Mouse (Mus musculus): ENCODE measurements around the gene Tada2a. TPM values are rescaled to one million over a fixed set of nuclear protein-coding genes. Genes with fewer than 3 reads are reported as not detected.

Gene Tada2a
- polyA plus RNA-seq, 1 experiment = 30.5 TPM

- TF ChIP-seq POLR2A (IDR thresholded peaks at IDR 0.05; ENCODE audit: borderline replicate concordance, control insufficient read depth, low read depth, low read length) = no peak
- TF ChIP-seq CTCF (IDR thresholded peaks at IDR 0.05; ENCODE audit: control insufficient read depth, insufficient read depth, low read length) = no peak
- H3K27ac ChIP-seq (ENCODE audit: control insufficient read depth, insufficient read depth, low read depth, low read length, poor library complexity) = no peak overlapping the region
- no peak overlapping the region for H3K4me3 ChIP-seq (replicated peaks; ENCODE audit: control insufficient read depth, low read depth, low read length)
- H3K4me1 ChIP-seq (ENCODE audit: control insufficient read depth, insufficient read depth, low read length) = no peaks in the 10 kb centered on the region
- 45% methylated on average over 4 of the region's 4 CpGs for WGBS
Observed at GRCm38 (mm10) chr11:84127977-84128376, 1.4 kb downstream of the Tada2a start.

- WGBS = 87% methylated on average over 12 of the region's 12 CpGs
- Histone ChIP-seq H3K4me1 (ENCODE audit: control insufficient read depth, insufficient read depth, low read length) (no peaks in the 10 kb centered on the region; the same call in 1 of the 2 replicates), H3K4me3 (replicated peaks; ENCODE audit: control insufficient read depth, low read depth, low read length) (no peak overlapping the region), H3K27ac (ENCODE audit: control insufficient read depth, insufficient read depth, low read depth, low read length, poor library complexity) (no peak overlapping the region)
- TF ChIP-seq CTCF (IDR thresholded peaks at IDR 0.05; ENCODE audit: control insufficient read depth, insufficient read depth, low read length) (no peak), POLR2A (IDR thresholded peaks at IDR 0.05; ENCODE audit: borderline replicate concordance, control insufficient read depth, low read depth, low read length) (no peak)
Observed at GRCm38 (mm10) chr11:84121051-84121956, 8.1 kb downstream of the Tada2a start.

GRCm38 (mm10) chr11:84117431-84117830 lies 12.0 kb downstream of the Tada2a start:
- 68% methylated on average over 4 of the region's 4 CpGs for WGBS
- H3K27ac ChIP-seq (ENCODE audit: control insufficient read depth, insufficient read depth, low read depth, low read length, poor library complexity) = no peak overlapping the region
- no peak for TF ChIP-seq CTCF (IDR thresholded peaks at IDR 0.05; ENCODE audit: control insufficient read depth, insufficient read depth, low read length)
- no peak for TF ChIP-seq POLR2A (IDR thresholded peaks at IDR 0.05; ENCODE audit: borderline replicate concordance, control insufficient read depth, low read depth, low read length)
- no peak overlapping the region for H3K4me3 ChIP-seq (replicated peaks; ENCODE audit: control insufficient read depth, low read depth, low read length)
- no peaks in the 10 kb centered on the region; the same call in 1 of the 2 replicates for H3K4me1 ChIP-seq (ENCODE audit: control insufficient read depth, insufficient read depth, low read length)

- TF ChIP-seq CTCF (IDR thresholded peaks at IDR 0.05; ENCODE audit: control insufficient read depth, insufficient read depth, low read length) (no peak), POLR2A (IDR thresholded peaks at IDR 0.05; ENCODE audit: borderline replicate concordance, control insufficient read depth, low read depth, low read length) (no peak)
- WGBS = 69% methylated on average over 2 of the region's 2 CpGs
- Histone ChIP-seq H3K27ac (ENCODE audit: control insufficient read depth, insufficient read depth, low read depth, low read length, poor library complexity) (no peak overlapping the region), H3K4me3 (replicated peaks; ENCODE audit: control insufficient read depth, low read depth, low read length) (no peak overlapping the region), H3K4me1 (ENCODE audit: control insufficient read depth, insufficient read depth, low read length) (no peaks in the 10 kb centered on the region; the same call in 1 of the 2 replicates)
Observed at GRCm38 (mm10) chr11:84116221-84116620, 13.2 kb downstream of the Tada2a start.

- 90% methylated on average over 9 of the region's 9 CpGs for WGBS
- no peaks in the 10 kb centered on the region; the same call in 1 of the 2 replicates for H3K4me1 ChIP-seq (ENCODE audit: control insufficient read depth, insufficient read depth, low read length)
- TF ChIP-seq POLR2A (IDR thresholded peaks at IDR 0.05; ENCODE audit: borderline replicate concordance, control insufficient read depth, low read depth, low read length) (no peak), CTCF (IDR thresholded peaks at IDR 0.05; ENCODE audit: control insufficient read depth, insufficient read depth, low read length) (no peak)
- H3K27ac ChIP-seq (ENCODE audit: control insufficient read depth, insufficient read depth, low read depth, low read length, poor library complexity) = no peak overlapping the region
- no peak overlapping the region for H3K4me3 ChIP-seq (replicated peaks; ENCODE audit: control insufficient read depth, low read depth, low read length)
Observed at GRCm38 (mm10) chr11:84115646-84116045, 13.8 kb downstream of the Tada2a start.

GRCm38 (mm10) chr11:84113623-84114022 lies 15.8 kb downstream of the Tada2a start:
- Histone ChIP-seq H3K27ac (ENCODE audit: control insufficient read depth, insufficient read depth, low read depth, low read length, poor library complexity) (no peak overlapping the region), H3K4me3 (replicated peaks; ENCODE audit: control insufficient read depth, low read depth, low read length) (no peak overlapping the region), H3K4me1 (ENCODE audit: control insufficient read depth, insufficient read depth, low read length) (no peaks in the 10 kb centered on the region; the same call in 1 of the 2 replicates)
- WGBS = 88% methylated on average over 5 of the region's 5 CpGs
- TF ChIP-seq CTCF (IDR thresholded peaks at IDR 0.05; ENCODE audit: control insufficient read depth, insufficient read depth, low read length) (no peak), POLR2A (IDR thresholded peaks at IDR 0.05; ENCODE audit: borderline replicate concordance, control insufficient read depth, low read depth, low read length) (no peak)

GRCm38 (mm10) chr11:84107137-84107536 lies 22.3 kb downstream of the Tada2a start:
- TF ChIP-seq POLR2A (IDR thresholded peaks at IDR 0.05; ENCODE audit: borderline replicate concordance, control insufficient read depth, low read depth, low read length) (no peak), CTCF (IDR thresholded peaks at IDR 0.05; ENCODE audit: control insufficient read depth, insufficient read depth, low read length) (no peak)
- WGBS = 58% methylated on average over 2 of the region's 2 CpGs
- no peak overlapping the region for H3K27ac ChIP-seq (ENCODE audit: control insufficient read depth, insufficient read depth, low read depth, low read length, poor library complexity)

GRCm38 (mm10) chr11:84104036-84104435 lies 25.4 kb downstream of the Tada2a start:
- TF ChIP-seq CTCF (IDR thresholded peaks at IDR 0.05; ENCODE audit: control insufficient read depth, insufficient read depth, low read length) (no peak), POLR2A (IDR thresholded peaks at IDR 0.05; ENCODE audit: borderline replicate concordance, control insufficient read depth, low read depth, low read length) (no peak)
- no peak overlapping the region for H3K27ac ChIP-seq (ENCODE audit: control insufficient read depth, insufficient read depth, low read depth, low read length, poor library complexity)
- H3K4me1 ChIP-seq (ENCODE audit: control insufficient read depth, insufficient read depth, low read length) = no peaks in the 10 kb centered on the region
- WGBS = 91% methylated on average over 6 of the region's 6 CpGs
- H3K4me3 ChIP-seq (replicated peaks; ENCODE audit: control insufficient read depth, low read depth, low read length) = no peak overlapping the region

More at GRCm38 (mm10) chr11:84107137-84107536, 22.3 kb downstream of the Tada2a start:
- no peaks in the 10 kb centered on the region for H3K4me1 ChIP-seq (ENCODE audit: control insufficient read depth, insufficient read depth, low read length)
- H3K4me3 ChIP-seq (replicated peaks; ENCODE audit: control insufficient read depth, low read depth, low read length) = no peak overlapping the region

All from bone marrow, adult 2 months (tissue).